Mouse (Mus musculus) bone marrow, adult 2 months (tissue): ENCODE measurements around the gene Pnldc1.

Source experiments
- CTCF ChIP-seq: fragments of 200-500 bp; IDR thresholded peaks from 2 replicates; pipeline ENCODE4 v1.5.1; 2011; ENCODE audit warnings: low read length, control low read depth; ENCODE audit not compliant: control insufficient read depth, insufficient read depth
- POLR2A ChIP-seq: fragments of 200-500 bp; IDR thresholded peaks from 2 replicates; pipeline ENCODE4 v1.6.1; 2011; ENCODE audit warnings: low read depth, mild to moderate bottlenecking, control low read depth, low read length, borderline replicate concordance; ENCODE audit not compliant: control insufficient read depth

- no peak for TF ChIP-seq CTCF
- TF ChIP-seq POLR2A, result no peak
Measured at GRCm38 (mm10) chr17:12935719-12936118, 25.7 kb upstream of the Pnldc1 start.
